Mouse (Mus musculus) midbrain, embryonic 15.5 days (tissue): ENCODE data around the gene Blcap. TPM values are rescaled to one million over a fixed set of nuclear protein-coding genes. Genes with fewer than 3 reads are reported as not detected.

Experiments
- ATAC-seq: fragments of 200-750 bp; cut with Nextera tagmentation; replicated peaks from 2 replicates; pipeline ENCODE4 v1.8.0; 2017; ENCODE audit warnings: moderate TSS enrichment
- H3K27ac ChIP-seq: fragments of 300-500 bp; sonication (generic); 2 replicates; pipeline ENCODE4 v1.5.1; 2015; ENCODE audit warnings: mild to moderate bottlenecking, inconsistent platforms
- H3K27me3 ChIP-seq: fragments of 300-500 bp; sonication (generic); replicated peaks from 2 replicates; pipeline ENCODE4 v1.6.1; 2015; ENCODE audit warnings: inconsistent platforms
- H3K36me3 ChIP-seq: fragments of 300-500 bp; sonication (generic); replicated peaks from 2 replicates; pipeline ENCODE4 v1.6.1; 2015; ENCODE audit warnings: inconsistent platforms
- H3K4me1 ChIP-seq: fragments of 300-500 bp; sonication (generic); 2 replicates; pipeline ENCODE4 v1.6.1; 2015; ENCODE audit warnings: inconsistent platforms
- H3K4me2 ChIP-seq: fragments of 300-500 bp; sonication (generic); 2 replicates; pipeline ENCODE4 v1.6.1; 2015; ENCODE audit warnings: inconsistent platforms, mild to moderate bottlenecking, moderate library complexity
- H3K4me3 ChIP-seq: fragments of 300-500 bp; sonication (generic); 2 replicates; pipeline ENCODE4 v1.5.1; 2015; ENCODE audit warnings: mild to moderate bottlenecking, inconsistent platforms
- H3K9ac ChIP-seq: fragments of 300-500 bp; sonication (generic); 2 replicates; pipeline ENCODE4 v1.6.1; 2015; ENCODE audit warnings: mild to moderate bottlenecking, inconsistent platforms
- H3K9me3 ChIP-seq: fragments of 300-500 bp; sonication (generic); 2 replicates; pipeline ENCODE4 v1.6.1; 2016; ENCODE audit warnings: inconsistent platforms
- WGBS: fragments of 180-500 bp; shearing (Covaris S2); methylation state at CpG from one replicate; pipeline ENCODE4 v1.1.7; 2015; ENCODE audit warnings: mixed read lengths; 5-methylcytosine and 5-hydroxymethylcytosine counted together
- polyA plus RNA-seq: library from polyadenylated mRNA; unstranded; fragments of >200 nt; fragmentation: Nextera tagmentation; extraction: Ambion mirVana; gene quantifications from 2 replicates; pipeline ENCODE4 v1.2.1, GENCODE M21; 2015

The Blcap gene
- polyA plus RNA-seq, 1 experiment from 2014 or later: 336 TPM

DNA sequence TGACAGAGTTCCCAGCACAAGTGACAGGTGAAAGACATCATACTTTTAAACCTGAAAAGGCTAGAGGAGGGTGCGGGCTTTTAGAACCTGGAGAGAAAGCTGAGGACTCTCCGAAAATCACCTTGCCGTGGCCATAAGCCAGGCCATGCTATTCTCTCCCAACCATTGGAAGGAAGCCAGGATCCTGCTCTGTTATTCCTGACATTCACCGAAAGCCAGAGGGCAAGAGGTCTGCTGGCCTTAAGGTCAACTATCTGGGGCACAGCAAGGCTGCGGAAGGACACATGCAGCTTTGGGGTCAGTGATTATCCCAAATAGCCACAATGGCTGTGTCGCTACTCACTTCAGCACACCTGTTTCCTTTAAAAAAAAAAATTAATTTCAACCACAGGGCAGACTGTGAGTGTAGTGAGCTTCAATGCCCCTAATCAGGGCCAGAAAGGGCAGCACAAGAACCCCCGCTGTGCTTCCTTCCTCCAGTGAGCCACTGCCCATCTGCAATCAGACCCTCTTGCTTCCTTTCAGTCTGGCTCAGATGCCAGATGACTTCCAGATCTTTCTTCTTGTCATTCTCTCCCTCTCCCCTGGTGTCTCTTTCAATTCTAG lies 34.5 kb downstream of the Blcap start:
- peak overlapping the region; percentile 16; the same call in 1 of the 2 replicates for H3K9ac ChIP-seq
- H3K4me1 ChIP-seq: peaks cover 81% of the 10 kb centered on the region
- no peaks in the 10 kb centered on the region for H3K27me3 ChIP-seq
- H3K9me3 ChIP-seq: no peaks in the 10 kb centered on the region
- no peak overlapping the region for H3K4me2 ChIP-seq
- H3K27ac ChIP-seq: peak overlapping the region; percentile 85
- ATAC-seq: no peak
- no peaks in the 10 kb centered on the region for H3K36me3 ChIP-seq
- H3K4me3 ChIP-seq: no peak overlapping the region
- WGBS: 48% methylated on average over 7 of the region's 7 CpGs

DNA sequence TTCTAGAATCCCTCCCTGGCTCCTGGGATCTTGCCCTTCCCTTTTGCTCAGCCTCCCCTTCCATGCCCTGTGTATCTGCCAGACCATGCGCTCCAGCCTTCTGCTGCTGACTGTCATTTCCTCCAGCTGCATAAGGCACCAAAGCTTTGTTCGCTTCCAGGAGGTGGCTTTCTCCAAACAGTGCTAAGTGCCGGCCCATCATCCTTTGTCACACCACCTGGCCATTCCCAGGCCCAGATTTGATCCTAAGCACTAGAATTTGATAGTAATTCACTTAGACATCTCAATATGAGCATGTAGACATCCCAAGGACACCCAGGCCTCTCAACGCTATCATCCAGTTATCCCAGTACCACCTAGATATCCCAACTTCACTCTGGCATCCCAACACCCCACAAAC lies 36.9 kb downstream of the Blcap start:
- no peaks in the 10 kb centered on the region for H3K27me3 ChIP-seq
- ATAC-seq: no peak
- peak overlapping the region; percentile 31; the same call in 1 of the 2 replicates for H3K27ac ChIP-seq
- H3K4me2 ChIP-seq: no peak overlapping the region
- WGBS: 58% methylated on average over 4 of the region's 4 CpGs
- no peaks in the 10 kb centered on the region for H3K36me3 ChIP-seq
- H3K4me3 ChIP-seq: no peak overlapping the region
- H3K4me1 ChIP-seq: peaks cover 80% of the 10 kb centered on the region
- H3K9me3 ChIP-seq: no peaks in the 10 kb centered on the region
- H3K9ac ChIP-seq: no peak overlapping the region

DNA sequence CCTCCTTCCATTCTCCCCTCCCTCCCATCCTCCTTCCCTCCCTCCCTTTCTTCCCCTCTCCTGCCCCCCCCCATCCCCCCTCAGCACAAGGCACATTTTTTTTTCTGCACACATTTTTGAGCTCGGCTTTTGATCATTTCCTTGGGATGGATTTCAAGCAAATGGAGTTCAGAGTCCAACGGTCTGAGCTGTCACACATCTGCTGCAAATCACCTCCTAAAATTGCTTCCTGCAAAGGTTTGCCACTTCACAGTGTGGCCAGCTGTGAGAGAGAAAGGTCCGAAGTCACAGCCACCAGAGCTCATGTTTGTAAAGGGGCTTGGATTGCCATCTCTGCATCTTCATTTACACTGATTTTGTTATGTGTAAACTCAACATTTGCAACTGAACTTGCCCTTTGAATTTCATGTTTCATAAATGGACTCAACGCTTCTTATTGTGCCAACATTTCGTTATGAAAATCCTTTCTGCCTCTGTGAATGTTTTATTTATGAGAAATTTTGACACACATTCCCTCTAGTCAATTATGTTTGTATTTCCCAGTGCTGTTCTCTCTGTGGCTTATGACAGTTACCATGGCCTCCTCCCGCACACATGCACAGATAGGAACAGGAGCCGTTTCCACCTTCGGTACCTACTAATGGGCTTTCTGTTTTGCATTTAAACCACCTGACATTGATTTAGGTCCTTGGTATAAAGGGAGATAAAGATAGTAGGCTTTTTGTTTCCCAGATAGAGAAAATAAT lies 39.2 kb downstream of the Blcap start:
- no peaks in the 10 kb centered on the region for H3K36me3 ChIP-seq
- no peaks in the 10 kb centered on the region for H3K9me3 ChIP-seq
- ATAC-seq: peak; percentile 75; the same call in 1 of the 2 replicates
- peak overlapping the region; percentile 79 for H3K27ac ChIP-seq
- H3K4me3 ChIP-seq: no peak overlapping the region
- 23% methylated on average over 8 of the region's 8 CpGs for WGBS
- no peak overlapping the region for H3K4me2 ChIP-seq
- H3K27me3 ChIP-seq: no peaks in the 10 kb centered on the region
- no peak overlapping the region for H3K9ac ChIP-seq
- peaks cover 59% of the 10 kb centered on the region for H3K4me1 ChIP-seq

GRCm38 (mm10) chr2:157530056-157530955 lies 40.8 kb downstream of the Blcap start:
- no peak overlapping the region for H3K4me3 ChIP-seq
- H3K4me1 ChIP-seq: peaks cover 61% of the 10 kb centered on the region
- H3K4me2 ChIP-seq: no peak overlapping the region
- no peak for ATAC-seq
- H3K9me3 ChIP-seq: no peaks in the 10 kb centered on the region
- WGBS: 54% methylated on average over 13 of the region's 13 CpGs
- H3K27me3 ChIP-seq: no peaks in the 10 kb centered on the region
- no peaks in the 10 kb centered on the region for H3K36me3 ChIP-seq
- no peak overlapping the region for H3K9ac ChIP-seq
- H3K27ac ChIP-seq: peak overlapping the region; percentile 79

DNA sequence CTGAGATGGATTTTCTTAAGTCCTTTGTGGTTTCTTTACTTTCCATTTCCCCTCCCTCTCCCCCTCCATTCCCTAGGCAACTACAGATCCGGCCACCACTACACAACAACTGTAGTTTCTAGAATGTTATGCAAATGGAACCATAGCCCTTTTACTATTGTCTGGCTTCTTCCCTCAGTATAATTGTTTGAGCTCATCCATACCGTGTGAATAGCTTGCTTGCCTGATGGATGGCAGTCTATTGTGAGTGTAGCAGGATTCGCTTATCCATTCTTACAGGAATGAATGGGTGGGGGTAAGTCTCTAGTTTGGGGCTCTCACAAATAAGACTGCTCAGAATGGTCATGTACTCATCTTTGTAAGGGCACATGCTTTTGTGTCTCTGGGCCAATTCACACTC lies 48.5 kb downstream of the Blcap start:
- ATAC-seq: no peak; the same call in 1 of the 2 replicates
- WGBS: 20% methylated on average over 3 of the region's 3 CpGs
- no peaks in the 10 kb centered on the region for H3K36me3 ChIP-seq
- H3K4me3 ChIP-seq: no peak overlapping the region
- H3K4me2 ChIP-seq: no peak overlapping the region
- H3K9ac ChIP-seq: no peak overlapping the region
- no peak overlapping the region for H3K27ac ChIP-seq
- peaks cover 45% of the 10 kb centered on the region for H3K4me1 ChIP-seq
- H3K27me3 ChIP-seq: no peaks in the 10 kb centered on the region
- no peaks in the 10 kb centered on the region for H3K9me3 ChIP-seq

GRCm38 (mm10) chr2:157520496-157520895 lies 50.6 kb downstream of the Blcap start:
- no peak overlapping the region for H3K4me3 ChIP-seq
- ATAC-seq: peak; percentile 77
- H3K36me3 ChIP-seq: no peaks in the 10 kb centered on the region
- no peak overlapping the region for H3K9ac ChIP-seq
- H3K9me3 ChIP-seq: no peaks in the 10 kb centered on the region
- H3K27me3 ChIP-seq: no peaks in the 10 kb centered on the region
- H3K4me1 ChIP-seq: peaks cover 35% of the 10 kb centered on the region
- H3K27ac ChIP-seq: peak overlapping the region; percentile 87
- 0 out of 2 replicates have a peak overlapping the region, but pooled peaks have one; percentile 6 for H3K4me2 ChIP-seq
- 17% methylated on average over 5 of the region's 5 CpGs for WGBS

DNA sequence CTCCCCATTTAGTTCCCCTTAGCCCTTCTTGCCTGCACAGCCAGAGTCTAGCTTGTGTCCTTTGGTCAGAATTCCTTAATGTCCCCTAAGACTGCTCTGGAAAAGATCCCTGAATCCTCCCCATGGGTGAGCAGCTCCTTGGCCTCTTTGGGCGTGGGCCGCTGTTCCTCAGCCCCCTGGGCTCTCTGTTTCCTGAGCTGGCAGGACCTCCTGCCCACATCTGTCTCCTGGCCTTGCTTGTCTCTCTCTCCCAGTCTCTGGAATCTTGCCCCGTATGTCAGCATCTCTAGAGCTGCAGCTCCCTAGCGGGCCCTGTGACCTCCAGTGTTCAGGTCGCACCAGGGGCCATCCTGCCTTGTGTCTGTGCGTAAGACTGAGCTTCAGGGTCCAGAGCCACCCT lies 51.6 kb downstream of the Blcap start:
- ATAC-seq: no peak
- peak overlapping the region; percentile 87 for H3K27ac ChIP-seq
- H3K9ac ChIP-seq: no peak overlapping the region
- H3K4me2 ChIP-seq: no peak overlapping the region
- no peak overlapping the region for H3K4me3 ChIP-seq
- WGBS: 76% methylated on average over 6 of the region's 6 CpGs
- no peaks in the 10 kb centered on the region for H3K9me3 ChIP-seq
- H3K36me3 ChIP-seq: no peaks in the 10 kb centered on the region
- peaks cover 37% of the 10 kb centered on the region for H3K4me1 ChIP-seq
- H3K27me3 ChIP-seq: no peaks in the 10 kb centered on the region

DNA sequence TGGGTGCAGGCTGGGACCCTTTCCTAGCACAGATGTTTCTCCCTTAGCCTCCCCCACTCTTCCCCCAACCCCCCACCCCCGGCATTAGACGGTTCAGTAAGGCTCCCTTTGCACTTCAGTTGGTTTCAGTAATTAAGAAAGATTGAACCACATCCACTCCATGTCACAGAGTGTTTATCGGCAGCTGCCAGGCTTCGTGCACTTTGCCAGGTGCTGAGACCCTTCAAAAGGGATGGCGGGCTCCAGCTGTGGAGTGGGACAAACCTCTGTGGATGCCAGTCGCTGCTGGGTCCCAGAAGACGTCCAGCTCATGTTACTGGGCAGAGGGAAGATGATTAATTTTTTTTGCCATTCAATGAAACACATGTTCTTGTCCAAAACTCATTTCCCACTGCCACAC lies 52.6 kb downstream of the Blcap start:
- H3K9ac ChIP-seq: no peak overlapping the region
- H3K27ac ChIP-seq: peak overlapping the region; percentile 47; the same call in 1 of the 2 replicates
- ATAC-seq: no peak
- H3K4me1 ChIP-seq: peaks cover 46% of the 10 kb centered on the region
- H3K36me3 ChIP-seq: no peaks in the 10 kb centered on the region
- 37% methylated on average over 7 of the region's 7 CpGs for WGBS
- H3K4me2 ChIP-seq: no peak overlapping the region
- no peaks in the 10 kb centered on the region for H3K9me3 ChIP-seq
- no peaks in the 10 kb centered on the region for H3K27me3 ChIP-seq
- no peak overlapping the region for H3K4me3 ChIP-seq

- Histone ChIP-seq H3K4me3 (no peak overlapping the region), H3K9me3 (no peaks in the 10 kb centered on the region), H3K9ac (no peak overlapping the region), H3K4me1 (peaks cover 46% of the 10 kb centered on the region), H3K27me3 (no peaks in the 10 kb centered on the region), H3K36me3 (no peaks in the 10 kb centered on the region), H3K27ac (peak overlapping the region; percentile 47; the same call in 1 of the 2 replicates), H3K4me2 (no peak overlapping the region)
- 27% methylated on average over 6 of the region's 6 CpGs for WGBS
- 0 out of 2 replicates have a peak, but pooled peaks have one; percentile 16 for ATAC-seq
Observed at GRCm38 (mm10) chr2:157517526-157517925, 53.5 kb downstream of the Blcap start.

- Histone ChIP-seq H3K4me2 (no peak overlapping the region), H3K9me3 (no peaks in the 10 kb centered on the region), H3K4me1 (peaks cover 35% of the 10 kb centered on the region), H3K9ac (no peak overlapping the region), H3K27ac (peak overlapping the region; percentile 37; the same call in 1 of the 2 replicates), H3K27me3 (no peaks in the 10 kb centered on the region), H3K4me3 (no peak overlapping the region), H3K36me3 (no peaks in the 10 kb centered on the region)
- WGBS: 12% methylated on average over 4 of the region's 4 CpGs
- no peak for ATAC-seq
Observed at GRCm38 (mm10) chr2:157514353-157514752, 56.7 kb downstream of the Blcap start.

GRCm38 (mm10) chr2:157513737-157514208 lies 57.3 kb downstream of the Blcap start:
- Histone ChIP-seq H3K9ac (no peak overlapping the region), H3K9me3 (no peaks in the 10 kb centered on the region), H3K4me1 (peaks cover 32% of the 10 kb centered on the region), H3K4me3 (no peak overlapping the region), H3K4me2 (no peak overlapping the region), H3K27me3 (no peaks in the 10 kb centered on the region), H3K36me3 (no peaks in the 10 kb centered on the region), H3K27ac (peak overlapping the region; percentile 37)
- 21% methylated on average over 9 of the region's 9 CpGs for WGBS
- no peak for ATAC-seq

DNA sequence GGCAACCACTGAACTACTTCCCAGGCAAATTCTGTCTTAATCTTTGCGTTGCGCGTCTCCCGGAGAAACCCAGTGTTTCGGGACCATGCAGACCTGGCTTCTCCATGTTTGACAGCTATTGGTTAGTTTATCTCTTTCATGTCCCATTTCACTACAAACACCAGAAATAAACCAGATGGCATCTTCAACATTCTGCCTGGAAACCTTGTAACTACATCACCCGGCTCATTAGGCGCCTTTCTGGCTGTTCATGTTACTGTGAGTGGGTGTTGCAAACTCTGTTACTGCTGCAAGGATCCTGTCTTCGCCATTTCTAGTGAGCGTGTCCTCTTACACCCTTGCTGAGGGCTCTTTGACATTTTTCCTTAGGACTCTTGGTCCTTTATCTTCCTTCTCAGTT lies 58.2 kb downstream of the Blcap start:
- peaks cover 28% of the 10 kb centered on the region for H3K4me1 ChIP-seq
- no peak overlapping the region for H3K4me3 ChIP-seq
- H3K27ac ChIP-seq: no peak overlapping the region; the same call in 1 of the 2 replicates
- 93% methylated on average over 9 of the region's 9 CpGs for WGBS
- no peak overlapping the region for H3K4me2 ChIP-seq
- no peaks in the 10 kb centered on the region for H3K9me3 ChIP-seq
- ATAC-seq: no peak
- H3K36me3 ChIP-seq: no peaks in the 10 kb centered on the region
- no peak overlapping the region for H3K9ac ChIP-seq
- no peaks in the 10 kb centered on the region for H3K27me3 ChIP-seq
